ENCODE assay signal across 18 mouse cellular contexts in the genomic region with DNA sequence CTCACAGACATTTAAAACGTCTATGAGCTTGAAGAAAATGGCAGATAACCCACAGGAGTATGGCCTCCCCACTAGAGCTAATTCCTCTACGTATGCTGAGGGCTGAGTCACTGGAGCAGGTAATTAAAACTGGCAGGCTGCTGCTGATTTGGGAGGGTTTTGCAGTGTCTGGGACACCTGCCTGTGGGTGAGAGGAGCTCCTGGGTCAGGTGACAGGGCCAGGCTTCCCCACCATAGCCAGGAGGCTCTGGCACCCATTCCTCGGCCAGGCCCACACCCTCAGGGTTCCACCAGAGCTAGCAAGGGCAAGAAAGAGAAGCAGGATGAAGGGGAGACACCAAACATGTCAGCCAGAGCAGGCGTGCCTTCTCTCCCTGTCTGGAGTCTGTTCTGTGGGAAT.
DNase-seq lines count a peak whose midpoint lies in the region; ATAC-seq lines count a peak whose summit lies in the region.
"Had no signal": no experiment of that assay in that cellular context is flagged by ENCODE, and none has a peak within 500 bp of the region (broad histone marks: within the 10 kb centered on the region; RNA-seq: fewer than 3 reads in every experiment).

No protein-coding gene starts in this region.

- no peak for DNase-seq in forebrain, embryonic 10.5 days (ENCODE audit: extremely low spot score, low spot score)
- no peak for DNase-seq in forebrain, embryonic 11.5 days (ENCODE audit: low spot score)
- DNase-seq in kidney, adult 9 months, result no peak
- peak; percentile 83 to 87 for DNase-seq in cerebellum, postnatal 10 days
- DNase-seq in right cerebral cortex, adult 18-20 months, result no peak
- no peak for DNase-seq in adrenal gland, postnatal 25 days
- DNase-seq: heart, postnatal 36 days; kidney, adult 8-10 months; liver, embryonic 13.5 days; thymus, postnatal 36 days had no signal

- H3K9me3 ChIP-seq in forebrain, embryonic 10.5 days, result no peaks in the 10 kb centered on the region
- no peaks in the 10 kb centered on the region for H3K9me3 ChIP-seq in forebrain, embryonic 11.5 days (ENCODE audit: control insufficient read depth, low read length)
- no peaks in the 10 kb centered on the region for H3K9me3 ChIP-seq in kidney, embryonic 16.5 days (ENCODE audit: low read length)
- H3K9me3 ChIP-seq: embryonic facial prominence, embryonic 10.5 days; G1E; heart, embryonic 13.5 days; liver, embryonic 13.5 days; neural tube, embryonic 13.5 days had no signal

- no peak overlapping the region for H3K4me2 ChIP-seq in forebrain, embryonic 11.5 days (ENCODE audit: low read depth, low read length, severe bottlenecking)
- no peak overlapping the region for H3K4me2 ChIP-seq in kidney, embryonic 16.5 days (replicated peaks; ENCODE audit: low read depth, low read length)
- H3K4me2 ChIP-seq: heart, embryonic 13.5 days; liver, embryonic 13.5 days; neural tube, embryonic 13.5 days had no signal

- 68% methylated on average over 4 of the region's 4 CpGs for WGBS in forebrain, embryonic 10.5 days
- WGBS in forebrain, embryonic 11.5 days, result 56% methylated on average over 4 of the region's 4 CpGs
- WGBS in kidney, embryonic 16.5 days, result 41% methylated on average over 4 of the region's 4 CpGs

- H3K4me3 ChIP-seq in forebrain, embryonic 10.5 days, result no peak overlapping the region
- no peak overlapping the region for H3K4me3 ChIP-seq in forebrain, embryonic 11.5 days (ENCODE audit: low read depth, low read length)
- no peak overlapping the region for H3K4me3 ChIP-seq in kidney, embryonic 16.5 days (ENCODE audit: low read length)
- H3K4me3 ChIP-seq: embryonic facial prominence, embryonic 10.5 days; heart, embryonic 13.5 days; liver, embryonic 13.5 days; neural tube, embryonic 13.5 days had no signal

- no peak for ATAC-seq in forebrain, embryonic 11.5 days (replicated peaks; ENCODE audit: low FRiP score)
- ATAC-seq in kidney, embryonic 16.5 days (ENCODE audit: low FRiP score, low TSS enrichment), result peak; percentile 76; the same call in 1 of the 2 replicates
- peak; percentile 83 for ATAC-seq in cerebellum, adult (ENCODE audit: insufficient number of reproducible peaks, low FRiP score, low TSS enrichment)
- ATAC-seq: CD4-positive, CD25-positive, alpha-beta regulatory T cell, adult 4 months; forebrain, embryonic 16.5 days had no signal

- no peak overlapping the region for H3K9ac ChIP-seq in forebrain, embryonic 11.5 days (ENCODE audit: low read length)
- no peak overlapping the region for H3K9ac ChIP-seq in kidney, embryonic 16.5 days (replicated peaks; ENCODE audit: low read length)
- H3K9ac ChIP-seq: heart, embryonic 13.5 days; liver, embryonic 13.5 days; neural tube, embryonic 13.5 days had no signal

- H3K27me3 ChIP-seq in forebrain, embryonic 10.5 days (ENCODE audit: poor library complexity, severe bottlenecking), result no peaks in the 10 kb centered on the region
- H3K27me3 ChIP-seq in forebrain, embryonic 11.5 days (ENCODE audit: control insufficient read depth, insufficient read depth, low read length), result no peaks in the 10 kb centered on the region
- no peaks in the 10 kb centered on the region for H3K27me3 ChIP-seq in kidney, embryonic 16.5 days (ENCODE audit: insufficient read depth, low read length)
- H3K27me3 ChIP-seq: heart, embryonic 13.5 days; liver, embryonic 13.5 days; neural tube, embryonic 13.5 days had no signal

- H3K4me1 ChIP-seq in forebrain, embryonic 10.5 days, result peaks cover 10% of the 10 kb centered on the region; the same call in 1 of the 2 replicates
- no peaks in the 10 kb centered on the region for H3K4me1 ChIP-seq in forebrain, embryonic 11.5 days (replicated peaks; ENCODE audit: control insufficient read depth, insufficient read depth, low read length)
- H3K4me1 ChIP-seq in kidney, embryonic 16.5 days (ENCODE audit: insufficient read depth, low read length), result no peaks in the 10 kb centered on the region
- H3K4me1 ChIP-seq: liver, embryonic 13.5 days had no signal

- 0 out of 2 replicates have a peak overlapping the region, but pooled peaks have one; percentile 53 for H3K27ac ChIP-seq in forebrain, embryonic 10.5 days
- no peak overlapping the region for H3K27ac ChIP-seq in forebrain, embryonic 11.5 days (ENCODE audit: low read depth, low read length)
- no peak overlapping the region for H3K27ac ChIP-seq in kidney, embryonic 16.5 days (ENCODE audit: low read length)
- H3K27ac ChIP-seq: embryonic facial prominence, embryonic 10.5 days; heart, embryonic 13.5 days; liver, embryonic 13.5 days; neural tube, embryonic 13.5 days had no signal

- no peaks in the 10 kb centered on the region for H3K36me3 ChIP-seq in forebrain, embryonic 10.5 days (replicated peaks)
- H3K36me3 ChIP-seq in forebrain, embryonic 11.5 days (ENCODE audit: control insufficient read depth, insufficient read depth, low read length), result no peaks in the 10 kb centered on the region
- H3K36me3 ChIP-seq in kidney, embryonic 16.5 days (ENCODE audit: insufficient read depth, low read length), result no peaks in the 10 kb centered on the region
- H3K36me3 ChIP-seq: embryonic facial prominence, embryonic 10.5 days; G1E; heart, embryonic 13.5 days; liver, embryonic 13.5 days; neural tube, embryonic 13.5 days had no signal

Comparison
In these comparisons a context has a peak if more than half of its experiments do, and no peak if none do; other contexts are left out.
1. DNase-seq: peak in cerebellum, postnatal 10 days (2 of 2); none in forebrain, embryonic 10.5 days (single experiment), forebrain, embryonic 11.5 days (single experiment), kidney, adult 9 months (single experiment), right cerebral cortex, adult 18-20 months (single experiment) and adrenal gland, postnatal 25 days (single experiment).